Mouse (Mus musculus): ENCODE data around the gene Nid2. TPM values are rescaled to one million over a fixed set of nuclear protein-coding genes. Genes with fewer than 3 reads are reported as not detected.

The Nid2 gene
- total and polyA plus RNA-seq, 3 experiments: not detected

DNA sequence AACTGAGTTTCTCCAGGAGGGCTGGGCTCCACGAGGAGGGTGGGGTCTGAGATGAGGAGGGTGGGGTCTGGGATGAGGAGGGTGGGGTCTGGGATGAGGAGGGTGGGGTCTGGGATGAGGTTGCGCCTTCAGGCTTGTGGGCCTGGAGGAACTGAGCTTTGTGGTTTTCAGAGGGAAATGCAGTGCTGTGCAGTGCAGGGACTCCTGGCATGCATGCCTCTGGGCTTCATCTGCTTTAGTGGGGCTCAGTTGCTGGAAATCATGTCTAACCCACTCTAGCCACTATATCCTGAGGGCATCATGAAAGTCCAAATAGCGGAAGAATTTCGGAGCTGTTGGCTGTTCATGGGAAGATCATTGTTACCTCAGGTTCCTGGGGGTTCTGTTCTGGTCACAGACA is 52.2 kb downstream of the Nid2 start:
- Histone ChIP-seq H3K79me2 (ENCODE audit: control insufficient read depth, insufficient read depth, low read length, poor library complexity) (no peaks in the 10 kb centered on the region), H3K4me1 (ENCODE audit: control insufficient read depth in 1 of 2, insufficient read depth in 2 of 2, low read length in 2 of 2) (no peaks in the 10 kb centered on the region), H3K9ac (ENCODE audit: control insufficient read depth, low read depth, low read length, poor library complexity, severe bottlenecking) (no peak overlapping the region), H3K27me3 (ENCODE audit: control insufficient read depth in 1 of 2, insufficient read depth in 2 of 2, low read length in 2 of 2) (no peaks in the 10 kb centered on the region), H3K27ac (ENCODE audit: control insufficient read depth, low read depth, low read length) (no peak overlapping the region), H3K9me3 (replicated peaks; ENCODE audit: insufficient read depth, low read length) (no peaks in the 10 kb centered on the region), H3K4me3 (ENCODE audit: control insufficient read depth in 1 of 2, insufficient read depth in 1 of 2, low read depth in 2 of 2, low read length in 2 of 2) (no peak overlapping the region), H3K36me3 (ENCODE audit: control insufficient read depth in 1 of 2, insufficient read depth in 2 of 2, low read length in 2 of 2) (no peaks in the 10 kb centered on the region)
- TF ChIP-seq MAX (IDR thresholded peaks at IDR 0.05; ENCODE audit: low read length) (no peak), CHD1 (IDR thresholded peaks at IDR 0.05; ENCODE audit: low read depth, low read length) (no peak), TCF12 (IDR thresholded peaks at IDR 0.05; ENCODE audit: low read depth, low read length) (no peak), GABPA (IDR thresholded peaks at IDR 0.05; ENCODE audit: low read depth, low read length) (no peak), NELFE (IDR thresholded peaks at IDR 0.05; ENCODE audit: low read depth, low read length) (no peak), TBP (IDR thresholded peaks at IDR 0.05; ENCODE audit: low read depth, low read length) (no peak), MAZ (IDR thresholded peaks at IDR 0.05; ENCODE audit: low read depth, low read length) (no peak), MAFK (IDR thresholded peaks at IDR 0.05; ENCODE audit: borderline replicate concordance, low read depth, low read length) (no peak), MXI1 (IDR thresholded peaks at IDR 0.05; ENCODE audit: low read depth, low read length) (no peak), GATA1 (IDR thresholded peaks at IDR 0.05; ENCODE audit: low read depth, low read length) (no peak), ZMIZ1 (IDR thresholded peaks at IDR 0.05; ENCODE audit: low read depth, low read length) (no peak), USF1 (IDR thresholded peaks at IDR 0.05; ENCODE audit: low read depth, low read length) (no peak), E2F4 (IDR thresholded peaks at IDR 0.05; ENCODE audit: borderline replicate concordance, low read depth, low read length) (no peak), SIN3A (IDR thresholded peaks at IDR 0.05; ENCODE audit: low read length) (no peak), SMC3 (IDR thresholded peaks at IDR 0.05; ENCODE audit: low read depth, low read length) (no peak)
- DNase-seq (ENCODE audit: low read depth, low spot score): no peak

DNA sequence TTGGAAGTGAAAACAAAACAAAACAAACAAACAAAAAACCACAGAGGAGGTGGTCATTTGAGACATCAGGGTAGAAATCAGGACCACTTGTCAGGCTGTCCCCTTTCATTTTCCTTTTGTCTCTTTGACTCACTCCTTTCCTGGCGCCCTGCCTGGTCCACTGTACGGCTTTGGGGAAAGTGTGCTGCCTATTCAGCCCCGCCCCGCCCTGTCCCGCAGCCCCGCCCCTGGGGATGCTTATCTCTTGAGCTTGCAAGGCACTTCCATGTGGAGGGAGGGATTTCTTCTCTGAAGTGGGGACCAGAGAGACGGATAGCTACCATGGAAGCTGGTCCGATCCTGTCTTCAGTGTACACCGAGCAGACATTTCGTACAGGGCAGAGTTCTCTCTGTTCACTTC is 52.6 kb downstream of the Nid2 start:
- H3K27ac ChIP-seq (ENCODE audit: control insufficient read depth, low read depth, low read length): no peak overlapping the region
- no peaks in the 10 kb centered on the region for H3K27me3 ChIP-seq (ENCODE audit: control insufficient read depth in 1 of 2, insufficient read depth in 2 of 2, low read length in 2 of 2)
- peak; percentile 45 for DNase-seq (ENCODE audit: low read depth, low spot score)
- H3K36me3 ChIP-seq (ENCODE audit: control insufficient read depth in 1 of 2, insufficient read depth in 2 of 2, low read length in 2 of 2): no peaks in the 10 kb centered on the region
- H3K9ac ChIP-seq (ENCODE audit: control insufficient read depth, low read depth, low read length, poor library complexity, severe bottlenecking): no peak overlapping the region
- H3K79me2 ChIP-seq (ENCODE audit: control insufficient read depth, insufficient read depth, low read length, poor library complexity): no peaks in the 10 kb centered on the region
- H3K4me3 ChIP-seq (ENCODE audit: control insufficient read depth in 1 of 2, insufficient read depth in 1 of 2, low read depth in 2 of 2, low read length in 2 of 2): no peak overlapping the region
- H3K4me1 ChIP-seq (ENCODE audit: control insufficient read depth in 1 of 2, insufficient read depth in 2 of 2, low read length in 2 of 2): no peaks in the 10 kb centered on the region
- TF ChIP-seq ZMIZ1 (IDR thresholded peaks at IDR 0.05; ENCODE audit: low read depth, low read length) (no peak), NRF1 (IDR thresholded peaks at IDR 0.05; ENCODE audit: insufficient read depth, low read depth, low read length, poor library complexity, severe bottlenecking) (no peak), MYC (IDR thresholded peaks at IDR 0.05; ENCODE audit: low read depth, low read length) (no peak), CHD1 (IDR thresholded peaks at IDR 0.05; ENCODE audit: low read depth, low read length) (no peak), MAZ (IDR thresholded peaks at IDR 0.05; ENCODE audit: low read depth, low read length) (no peak), MYB (IDR thresholded peaks at IDR 0.05; ENCODE audit: low read depth, low read length) (no peak), USF2 (IDR thresholded peaks at IDR 0.05; ENCODE audit: borderline replicate concordance in 1 of 2, insufficient read depth in 1 of 2, low read depth in 1 of 2, low read length in 2 of 2) (no peak), CTCF (IDR thresholded peaks at IDR 0.05 in 2 of 3, conservative IDR thresholded peaks at IDR 0.05 in 1 of 3; ENCODE audit: control insufficient read depth in 1 of 3, insufficient read depth in 1 of 3, low read depth in 2 of 3, low read length in 3 of 3, poor library complexity in 1 of 3, severe bottlenecking in 1 of 3) (no peak), ELF1 (IDR thresholded peaks at IDR 0.05; ENCODE audit: low read depth, low read length) (no peak), ZC3H11A (IDR thresholded peaks at IDR 0.05; ENCODE audit: low read depth, low read length) (no peak), MEF2A (IDR thresholded peaks at IDR 0.05; ENCODE audit: extremely low read depth, insufficient replicate concordance, low read depth, low read length, poor library complexity, severe bottlenecking) (no peak), JUND (IDR thresholded peaks at IDR 0.05; ENCODE audit: low read depth, low read length) (no peak), KAT2A (conservative IDR thresholded peaks at IDR 0.05; ENCODE audit: low read depth, low read length) (no peak), ETS1 (IDR thresholded peaks at IDR 0.05; ENCODE audit: low read depth, low read length) (no peak), SMC3 (IDR thresholded peaks at IDR 0.05; ENCODE audit: low read depth, low read length) (no peak)
- H3K9me3 ChIP-seq (replicated peaks; ENCODE audit: insufficient read depth, low read length): no peaks in the 10 kb centered on the region

All from MEL (cell line).